Mouse (Mus musculus) kidney, adult 2 months (tissue): Measurements from ENCODE around the gene Ankfy1. TPM values are rescaled to one million over a fixed set of nuclear protein-coding genes. Genes with fewer than 3 reads are reported as not detected.

Experiments used
- DNase-seq: peaks from one replicate; pipeline ENCODE4 v3.0.0; 2021
- H3K27ac ChIP-seq: fragments of 200-500 bp; 2 replicates; pipeline ENCODE4 v1.5.1; 2012; ENCODE audit warnings: low read depth, low read length, control low read depth, inconsistent platforms; ENCODE audit not compliant: insufficient read depth
- H3K27me3 ChIP-seq: fragments of 200-500 bp; replicated peaks from 2 replicates; pipeline ENCODE4 v1.6.1; 2012; ENCODE audit warnings: mild to moderate bottlenecking, moderate library complexity, low read length, inconsistent platforms; ENCODE audit not compliant: control insufficient read depth, insufficient read depth
- H3K36me3 ChIP-seq: fragments of 200-500 bp; 2 replicates; pipeline ENCODE4 v1.6.1; 2012; ENCODE audit warnings: mild to moderate bottlenecking, moderate library complexity, low read length, inconsistent platforms; ENCODE audit not compliant: control insufficient read depth, insufficient read depth
- H3K4me1 ChIP-seq: fragments of 200-500 bp; 2 replicates; pipeline ENCODE4 v1.6.1; 2011; ENCODE audit warnings: low read length; ENCODE audit not compliant: control insufficient read depth, insufficient read depth
- H3K4me3 ChIP-seq: fragments of 200-500 bp; 2 replicates; pipeline ENCODE4 v1.5.1; 2011; ENCODE audit warnings: mild to moderate bottlenecking, low read depth, low read length, control low read depth; ENCODE audit not compliant: insufficient read depth
- CTCF ChIP-seq: fragments of 200-500 bp; conservative IDR thresholded peaks from 2 replicates; pipeline ENCODE4 v1.5.1; 2011; ENCODE audit warnings: low read depth, mild to moderate bottlenecking, control low read depth, low read length, moderate library complexity, mixed read lengths; ENCODE audit not compliant: insufficient read depth, insufficient read length
- POLR2A ChIP-seq: fragments of 200-500 bp; IDR thresholded peaks from one replicate; pipeline ENCODE4 v1.6.1; 2011; ENCODE audit warnings: low read depth, low read length, control low read depth
- WGBS: fragments of 180-500 bp; shearing (Covaris S2); methylation state at CpG from one replicate; pipeline ENCODE4 v1.1.7; 2018; 5-methylcytosine and 5-hydroxymethylcytosine counted together
- polyA plus RNA-seq: library from polyadenylated mRNA; depleted of rRNA; stranded (reverse); fragments of >200 nt; gene quantifications from 2 replicates; pipeline ENCODE4 v1.2.3, GENCODE M21; 2012; rRNA removed

Ankfy1 gene
- polyA plus RNA-seq, 1 experiment = 25.9 TPM

GRCm38 (mm10) chr11:72814188-72814587, 124.4 kb downstream of the Ankfy1 start:
- Histone ChIP-seq H3K36me3 (no peaks in the 10 kb centered on the region), H3K27me3 (no peaks in the 10 kb centered on the region), H3K27ac (no peak overlapping the region), H3K4me3 (no peak overlapping the region), H3K4me1 (no peaks in the 10 kb centered on the region)
- no peak for DNase-seq
- TF ChIP-seq POLR2A (no peak), CTCF (0 out of 2 replicates have a peak, but pooled peaks have one; percentile 8)
- 82% methylated on average over 2 of the region's 2 CpGs for WGBS

- H3K4me1 ChIP-seq = no peaks in the 10 kb centered on the region
- WGBS = 87% methylated on average over 1 of the region's 1 CpGs
- no peak for TF ChIP-seq POLR2A
- no peak for TF ChIP-seq CTCF
Observed at GRCm38 (mm10) chr11:72816859-72817258, 127.1 kb downstream of the Ankfy1 start.

GRCm38 (mm10) chr11:72818067-72818466, 128.3 kb downstream of the Ankfy1 start:
- no peaks in the 10 kb centered on the region for H3K4me1 ChIP-seq
- TF ChIP-seq CTCF = no peak
- TF ChIP-seq POLR2A = no peak
- DNase-seq = no peak
- no peak overlapping the region for H3K27ac ChIP-seq
- H3K27me3 ChIP-seq = no peaks in the 10 kb centered on the region
- 77% methylated on average over 7 of the region's 7 CpGs for WGBS
- no peak overlapping the region for H3K4me3 ChIP-seq
- H3K36me3 ChIP-seq = peaks cover 3% of the 10 kb centered on the region; the same call in 1 of the 2 replicates

More at GRCm38 (mm10) chr11:72816859-72817258, 127.1 kb downstream of the Ankfy1 start:
- H3K36me3 ChIP-seq = peaks cover 1% of the 10 kb centered on the region; the same call in 1 of the 2 replicates
- H3K27ac ChIP-seq = no peak overlapping the region
- no peak overlapping the region for H3K4me3 ChIP-seq
- no peaks in the 10 kb centered on the region for H3K27me3 ChIP-seq
- no peak for DNase-seq

GRCm38 (mm10) chr11:72821041-72821440, 131.2 kb downstream of the Ankfy1 start:
- no peak overlapping the region for H3K27ac ChIP-seq
- H3K27me3 ChIP-seq = no peaks in the 10 kb centered on the region
- no peaks in the 10 kb centered on the region for H3K4me1 ChIP-seq
- no peak overlapping the region for H3K4me3 ChIP-seq
- H3K36me3 ChIP-seq = peaks cover 5% of the 10 kb centered on the region
- DNase-seq = no peak
- TF ChIP-seq CTCF (no peak), POLR2A (no peak)
- WGBS = 88% methylated on average over 7 of the region's 7 CpGs

Other genes with a start within 250 kb of the Ankfy1 start
- gene Mybbp1a, start 248.7 kb upstream of the Ankfy1 start, polyA plus RNA-seq = 27.0 and 28.6 TPM in 2 replicates
- 102 TPM in 2 replicates for gene Spns2, start 200.1 kb upstream of the Ankfy1 start, polyA plus RNA-seq
- gene Spns3, start 139.5 kb upstream of the Ankfy1 start, polyA plus RNA-seq = 8.9 and 9.4 TPM in 2 replicates
- 8.4 and 8.9 TPM in 2 replicates for gene Ube2g1, start 82.7 kb upstream of the Ankfy1 start, polyA plus RNA-seq
- 9.9 and 11.5 TPM in 2 replicates for gene Cyb5d2, start 106.1 kb downstream of the Ankfy1 start, polyA plus RNA-seq
- gene Zzef1, start 106.2 kb downstream of the Ankfy1 start, polyA plus RNA-seq = 21.8 and 22.7 TPM in 2 replicates